Comparison of ENCODE assay signal across 9 mouse cellular contexts in genomic region chr5:143625940-143626588, GRCm38 (mm10). TPM values are rescaled to one million over a fixed set of nuclear protein-coding genes. Genes with fewer than 3 reads are reported as not detected.
DNase-seq lines count a peak whose midpoint lies in the region; ATAC-seq lines count a peak whose summit lies in the region.
"Had no signal": no experiment of that assay in that cellular context is flagged by ENCODE, and none has a peak within 500 bp of the region (broad histone marks: within the 10 kb centered on the region; RNA-seq: fewer than 3 reads in every experiment).

No protein-coding gene starts in this region.

- H3K4me3 ChIP-seq in heart, embryonic 11.5 days (ENCODE audit: low read depth, low read length), result no peak overlapping the region; the same call in 1 of the 2 replicates
- peak overlapping the region; percentile 60 for H3K4me3 ChIP-seq in liver, embryonic 12.5 days

- H3K27ac ChIP-seq in heart, embryonic 11.5 days (ENCODE audit: low read depth, low read length), result peak overlapping the region; percentile 76
- H3K27ac ChIP-seq in liver, embryonic 12.5 days, result peak overlapping the region; percentile 99

- H3K4me1 ChIP-seq in heart, embryonic 11.5 days (ENCODE audit: control insufficient read depth, insufficient read depth, low read length), result peaks cover 26% of the 10 kb centered on the region
- peaks cover 88% of the 10 kb centered on the region for H3K4me1 ChIP-seq in liver, embryonic 12.5 days

- no peak for ATAC-seq in heart, embryonic 11.5 days (replicated peaks; ENCODE audit: insufficient number of reproducible peaks, low FRiP score, low TSS enrichment)
- peak; percentile 2 for ATAC-seq in liver, embryonic 12.5 days
- no peak for ATAC-seq in cerebellum, adult (ENCODE audit: insufficient number of reproducible peaks, low FRiP score, low TSS enrichment)
- ATAC-seq in activated CD4-positive, CD25-positive, alpha-beta regulatory T cell, adult 4 months, result no peak

- peak; percentile 23 for DNase-seq in kidney, adult 11 months
- DNase-seq in kidney, postnatal 14 days, result no peak
- DNase-seq in MN1 (ENCODE audit: low spot score), result peak; percentile 49
- DNase-seq in layer of hippocampus, postnatal 14 days (ENCODE audit: low spot score in 2 of 2), result no peak
- DNase-seq: cerebellum, postnatal 36 days had no signal

- H3K9me3 ChIP-seq in heart, embryonic 11.5 days (replicated peaks; ENCODE audit: control insufficient read depth, low read length), result 0 out of 2 replicates have a peak, but pooled peaks cover 2% of the 10 kb centered on the region
- H3K9me3 ChIP-seq in liver, embryonic 12.5 days (replicated peaks), result no peaks in the 10 kb centered on the region

- H3K9ac ChIP-seq in heart, embryonic 11.5 days (ENCODE audit: low read depth, low read length), result peak overlapping the region; percentile 36; the same call in 1 of the 2 replicates
- H3K9ac ChIP-seq in liver, embryonic 12.5 days, result peak overlapping the region; percentile 86

- no peaks in the 10 kb centered on the region for H3K36me3 ChIP-seq in heart, embryonic 11.5 days (ENCODE audit: control insufficient read depth, insufficient read depth, low read length)
- peaks cover 28% of the 10 kb centered on the region for H3K36me3 ChIP-seq in liver, embryonic 12.5 days

- WGBS in heart, embryonic 11.5 days (ENCODE audit: insufficient replicate concordance), result 55% methylated on average over 11 of the region's 11 CpGs
- WGBS in liver, embryonic 12.5 days (ENCODE audit: insufficient replicate concordance), result 32% methylated on average over 11 of the region's 11 CpGs

- H3K4me2 ChIP-seq in heart, embryonic 11.5 days, result peak overlapping the region; percentile 50
- peak overlapping the region; percentile 90 for H3K4me2 ChIP-seq in liver, embryonic 12.5 days

- H3K27me3 ChIP-seq in heart, embryonic 11.5 days (ENCODE audit: control insufficient read depth, insufficient read depth, low read length), result no peaks in the 10 kb centered on the region
- H3K27me3 ChIP-seq in liver, embryonic 12.5 days (replicated peaks), result no peaks in the 10 kb centered on the region

RNA-seq across cellular contexts. Expression of gene Cyth3, which starts 3.8 kb away (rescaled TPM):
- polyA plus RNA-seq in heart, embryonic 11.5 days (2014; fragmentation: Nextera tagmentation; extraction: Ambion mirVana), result 29.1 and 32.8 TPM in 2 replicates
- 46.0 and 47.7 TPM in 2 replicates for polyA plus RNA-seq in liver, embryonic 12.5 days (2016; fragmentation: Nextera tagmentation; extraction: Ambion mirVana)
- total RNA-seq in layer of hippocampus, postnatal 14 days (2021), result 10 to 100 TPM; 48.1 to 52.4 TPM
- 10 to 100 TPM; 30.3 to 32.8 TPM for polyA plus RNA-seq in activated CD4-positive, CD25-positive, alpha-beta regulatory T cell, adult 4 months (2017; shearing (Covaris generic))

Comparison
In these comparisons a context has a peak if more than half of its experiments do, and no peak if none do; other contexts are left out.
1. DNase-seq: peak in kidney, adult 11 months (single experiment) and MN1 (single experiment); none in kidney, postnatal 14 days (single experiment) and layer of hippocampus, postnatal 14 days (0 of 2).